Mouse (Mus musculus): ENCODE measurements around the gene Smarcc2.

The Smarcc2 gene

DNA sequence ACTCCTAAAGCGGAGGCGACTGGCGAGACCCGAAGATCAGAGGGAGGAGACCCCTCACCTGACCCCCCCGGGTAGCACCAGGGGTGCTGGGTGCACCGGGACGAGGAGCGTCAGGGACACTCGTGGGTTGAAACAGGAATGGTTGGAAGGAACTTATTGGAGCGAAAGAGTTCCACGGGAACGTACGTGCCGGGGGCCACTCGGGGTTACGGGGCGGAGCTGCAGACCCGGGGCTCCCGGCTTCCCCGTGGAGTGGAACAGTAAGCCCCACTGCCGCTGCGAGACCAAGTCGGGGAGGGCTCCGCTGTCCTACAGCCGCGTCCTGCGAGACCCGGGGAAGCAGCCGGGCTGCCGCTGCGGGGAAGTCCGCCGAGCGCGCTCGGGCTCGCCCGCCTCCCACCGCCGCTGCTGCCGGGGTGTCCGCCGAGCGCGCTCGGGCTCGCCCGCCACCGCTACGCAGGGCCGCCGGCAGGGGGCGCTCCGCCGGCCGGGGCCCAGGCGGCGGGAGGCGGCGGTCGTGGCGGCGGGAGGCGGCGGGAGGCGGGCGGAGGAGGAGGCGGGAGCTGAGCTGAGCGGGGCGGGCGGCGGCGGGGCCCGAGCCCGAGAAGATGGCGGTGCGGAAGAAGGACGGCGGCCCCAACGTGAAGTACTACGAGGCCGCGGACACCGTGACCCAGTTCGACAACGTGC, at the start of gene Smarcc2:
Gene Smarcc2, plus strand, starts transcription at position 530 of the 690 bp plus-strand sequence.
- peak; percentile 59 to 67 for DNase-seq (ENCODE audit: low spot score in 2 of 2)

DNA sequence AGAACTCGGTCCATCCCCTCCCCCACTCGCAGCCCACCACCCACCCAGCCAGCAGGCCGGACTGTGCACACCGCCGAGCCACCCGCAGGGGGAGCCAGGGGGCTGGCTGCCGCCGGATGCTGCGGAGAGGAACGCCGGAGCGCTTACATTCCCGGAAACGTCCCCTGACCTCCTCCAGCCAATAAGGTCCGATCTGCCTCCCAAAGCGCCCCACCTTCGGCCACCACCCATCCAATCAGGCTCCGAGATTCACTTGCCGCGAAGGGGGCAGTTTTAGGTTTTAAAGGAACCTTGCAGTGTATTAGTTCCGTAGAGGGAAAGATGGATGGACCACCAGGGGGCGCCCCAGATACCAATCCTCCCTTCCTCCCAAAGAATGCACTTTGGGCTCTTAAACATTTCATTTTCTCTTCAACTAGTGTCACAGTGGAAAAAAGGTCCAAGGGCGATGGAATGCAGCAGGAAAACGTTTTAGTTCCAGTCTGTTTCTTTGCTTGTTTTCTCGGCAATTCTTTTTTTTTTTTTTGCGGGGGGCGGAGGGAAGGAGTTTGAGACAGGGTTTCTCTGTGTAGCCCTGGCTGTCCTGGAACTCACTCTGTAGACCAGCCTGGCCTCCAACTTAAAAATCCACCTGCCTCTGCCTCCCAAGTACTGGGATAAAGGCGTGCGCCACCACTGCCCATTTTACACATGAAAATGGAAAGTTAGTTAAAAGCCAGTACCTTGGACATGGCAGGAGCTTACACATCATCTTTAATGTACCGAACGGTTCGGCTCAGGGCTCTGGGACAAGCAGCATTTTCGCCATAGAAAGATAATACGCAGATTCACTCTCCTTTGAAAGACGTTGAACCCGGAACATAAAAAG, 49.1 kb upstream of the Smarcc2 start:
- DNase-seq (ENCODE audit: low spot score in 2 of 2): peak; percentile 97 to 99

GRCm38 (mm10) chr10:128410560-128410845, 48.5 kb upstream of the Smarcc2 start:
- no peak for DNase-seq (ENCODE audit: low spot score in 2 of 2)

- peak; percentile 83 to 92 for DNase-seq (ENCODE audit: low spot score in 2 of 2)
These were observed 47.6 kb upstream of the Smarcc2 start, which contains the start of the genes Nabp2 and Rnf41 for GRCm38 (mm10) chr10:128411211-128412054. Gene Nabp2 (minus strand): TSS chr10:128411492. Gene Rnf41 (plus strand): TSS chr10:128411657.

GRCm38 (mm10) chr10:128412055-128412381, 47.0 kb upstream of the Smarcc2 start:
- DNase-seq (ENCODE audit: low spot score in 2 of 2): no peak

DNA sequence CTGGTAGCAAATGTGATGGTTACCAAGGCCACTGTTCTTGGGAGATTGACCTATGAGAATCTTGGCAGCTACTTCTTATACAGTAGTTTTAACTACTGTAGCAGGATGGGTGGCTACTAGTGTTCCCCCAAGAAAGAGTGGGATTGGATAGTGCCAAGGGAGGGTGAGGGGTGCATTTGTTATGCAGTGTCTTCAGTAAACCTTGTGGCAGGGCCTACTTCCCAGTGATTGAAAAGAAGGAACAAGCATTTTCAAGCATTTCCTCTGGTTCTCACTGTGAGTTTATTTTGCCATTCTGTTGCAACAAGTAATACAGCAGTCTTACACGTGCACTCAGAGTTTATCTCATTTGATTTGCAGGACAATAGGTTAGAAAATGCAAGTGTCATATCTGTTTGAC, 46.5 kb upstream of the Smarcc2 start:
- no peak for DNase-seq (ENCODE audit: low spot score in 2 of 2)

DNA sequence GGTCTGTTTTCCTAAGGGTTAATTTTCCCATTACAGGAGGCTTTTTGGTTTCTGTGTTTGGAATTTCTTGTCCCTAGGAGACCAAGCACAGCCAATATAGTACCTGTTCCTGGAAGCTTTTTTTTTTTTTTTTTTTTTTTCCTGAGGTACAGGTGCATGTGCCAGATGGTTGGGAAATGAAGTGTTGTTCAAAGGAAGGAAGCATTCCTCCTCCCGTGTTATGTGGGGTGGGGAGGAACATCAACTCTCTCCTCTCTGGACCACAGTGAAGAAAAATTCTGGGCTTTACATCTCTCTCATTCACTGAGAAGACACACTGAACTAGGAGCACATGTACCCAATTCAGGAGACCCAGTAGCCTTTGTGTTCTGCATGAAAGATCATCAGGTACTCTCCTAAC, 46.0 kb upstream of the Smarcc2 start:
- DNase-seq (ENCODE audit: low spot score in 2 of 2): no peak

GRCm38 (mm10) chr10:128414848-128415247, 44.2 kb upstream of the Smarcc2 start:
- DNase-seq (ENCODE audit: low spot score in 2 of 2): no peak

DNA sequence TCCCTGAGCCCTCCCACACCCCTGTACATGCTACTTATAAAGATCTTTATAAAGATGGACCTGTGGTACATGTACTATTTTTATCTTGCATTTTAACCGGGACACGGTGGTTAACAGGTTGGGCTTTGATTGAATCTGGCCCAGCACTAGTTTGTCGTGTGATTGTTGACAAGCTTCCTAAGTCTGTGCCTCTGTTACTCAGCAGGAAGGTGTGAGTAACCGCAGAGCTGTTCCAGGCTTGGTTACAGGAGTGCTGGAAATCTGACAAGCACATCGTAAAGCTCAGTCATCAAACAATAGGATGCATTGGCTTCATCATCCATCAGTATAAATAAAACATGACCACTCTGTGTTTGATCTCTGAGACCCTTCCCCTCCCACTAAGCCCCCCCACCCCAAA, 36.6 kb upstream of the Smarcc2 start:
- DNase-seq (ENCODE audit: low spot score in 2 of 2): no peak

DNA sequence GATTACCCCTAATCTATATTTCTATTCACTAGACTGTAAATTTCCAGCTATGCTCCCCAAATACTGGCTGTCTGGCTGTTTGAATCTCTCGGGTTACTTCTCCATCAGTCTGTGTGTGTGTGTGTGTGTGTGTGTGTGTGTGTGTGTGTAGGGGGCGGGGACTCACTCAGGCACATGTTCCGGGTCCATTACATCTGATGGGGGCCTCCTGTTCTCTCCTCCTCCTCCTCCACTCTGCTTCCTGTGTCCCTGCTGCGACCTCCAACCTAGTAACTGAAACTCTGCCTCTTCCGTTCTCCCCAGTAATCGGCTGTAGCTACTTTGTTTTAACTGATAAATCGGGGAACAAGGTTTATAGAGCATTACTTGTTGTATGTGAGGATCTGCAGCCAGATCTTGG, 34.4 kb upstream of the Smarcc2 start:
- DNase-seq (ENCODE audit: low spot score in 2 of 2): no peak

GRCm38 (mm10) chr10:128425260-128425659, 33.8 kb upstream of the Smarcc2 start:
- no peak for DNase-seq (ENCODE audit: low spot score in 2 of 2)

DNA sequence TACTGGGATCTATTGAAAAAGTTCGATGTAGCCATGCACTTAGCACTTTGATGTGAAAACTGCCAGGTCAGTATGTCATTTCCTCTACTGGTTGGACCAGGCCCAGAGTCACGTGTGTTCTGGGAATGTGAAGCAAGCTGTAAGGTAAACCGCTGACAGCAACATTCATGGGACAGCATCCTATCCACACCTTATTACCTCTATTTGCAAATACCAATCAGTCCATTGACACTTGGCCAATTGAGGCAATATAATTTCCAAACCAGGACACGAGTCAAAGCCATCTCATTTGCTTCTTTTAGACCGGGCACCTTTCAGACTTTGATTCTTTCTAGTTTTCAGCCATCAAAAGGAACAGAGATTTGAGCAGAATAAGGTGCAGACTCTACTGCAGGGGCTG, 30.0 kb upstream of the Smarcc2 start:
- DNase-seq (ENCODE audit: low spot score in 2 of 2): no peak

DNA sequence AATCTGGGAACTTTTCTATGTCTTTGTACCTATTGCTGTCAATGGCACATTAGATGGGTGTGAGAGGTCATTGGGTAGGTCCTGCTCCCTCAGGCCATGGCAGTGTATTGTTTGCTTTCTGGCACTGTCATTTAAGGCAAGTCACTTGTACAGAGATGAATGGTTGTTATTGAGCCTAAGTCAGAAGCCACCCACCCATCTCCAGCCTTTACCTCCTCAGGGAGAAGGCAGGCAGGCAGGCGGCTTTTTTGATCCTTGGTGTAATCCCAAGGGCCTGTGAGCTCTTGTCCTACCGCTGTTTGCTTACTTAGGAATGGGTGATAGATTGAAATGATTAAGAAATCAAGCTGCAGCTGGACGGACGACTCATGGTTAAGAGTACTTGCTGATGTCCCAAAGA, 29.6 kb upstream of the Smarcc2 start:
- DNase-seq (ENCODE audit: low spot score in 2 of 2): no peak

GRCm38 (mm10) chr10:128433417-128433816, 25.6 kb upstream of the Smarcc2 start:
- no peak for DNase-seq (ENCODE audit: low spot score in 2 of 2)

- DNase-seq (ENCODE audit: low spot score in 2 of 2): no peak
These were observed 24.4 kb upstream of the Smarcc2 start for GRCm38 (mm10) chr10:128434681-128435080.

DNA sequence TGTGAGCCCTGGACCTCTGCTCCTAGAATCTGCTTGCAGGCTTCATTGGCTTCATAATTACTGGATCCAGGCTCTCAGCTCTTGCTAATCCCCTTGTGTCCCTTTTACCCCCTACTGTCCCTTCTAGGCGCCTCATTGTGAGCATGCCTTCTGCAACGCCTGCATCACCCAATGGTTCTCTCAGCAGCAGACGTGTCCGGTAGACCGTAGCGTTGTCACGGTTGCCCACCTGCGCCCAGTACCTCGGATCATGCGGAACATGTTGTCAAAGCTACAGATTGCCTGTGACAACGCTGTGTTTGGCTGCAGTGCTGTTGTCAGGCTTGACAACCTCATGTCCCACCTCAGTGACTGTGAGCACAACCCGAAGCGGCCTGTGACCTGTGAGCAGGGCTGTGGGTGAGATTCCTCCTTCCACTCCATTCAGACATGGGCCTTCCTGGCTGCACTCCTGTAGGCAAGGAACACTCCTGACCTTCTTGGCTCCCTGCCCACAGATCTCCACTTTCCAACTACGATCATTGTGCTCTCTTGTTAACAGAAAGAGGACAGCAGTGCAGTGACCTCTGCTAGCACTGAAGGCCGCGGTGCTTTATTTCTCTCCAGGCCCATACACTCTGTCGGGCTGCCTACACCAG, 23.7 kb upstream of the Smarcc2 start:
- no peak for DNase-seq (ENCODE audit: low spot score in 2 of 2)

DNA sequence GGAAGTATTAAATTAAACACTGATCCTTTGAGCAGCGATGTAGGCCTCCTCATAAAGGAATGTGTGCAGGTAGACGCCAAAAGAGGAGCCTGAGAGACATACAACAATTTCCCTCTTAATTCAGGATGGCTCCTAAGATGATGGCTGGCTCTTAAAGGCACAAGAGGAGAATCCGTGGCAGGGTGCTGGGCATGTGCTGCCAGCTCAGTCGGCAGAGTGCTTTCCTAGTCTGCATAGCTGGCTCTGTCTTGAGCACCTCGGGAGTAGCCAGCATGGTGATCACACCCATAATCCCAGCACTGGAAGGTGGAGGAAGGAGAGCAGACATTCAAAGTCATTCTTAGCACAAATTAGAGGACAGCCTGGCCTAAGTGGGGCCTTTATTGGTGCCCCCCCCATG, 23.2 kb upstream of the Smarcc2 start:
- no peak for DNase-seq (ENCODE audit: low spot score in 2 of 2)

- no peak for DNase-seq (ENCODE audit: low spot score in 2 of 2)
These were observed 22.7 kb upstream of the Smarcc2 start for GRCm38 (mm10) chr10:128436376-128436775.

- no peak for DNase-seq (ENCODE audit: low spot score in 2 of 2)
These were observed 20.3 kb upstream of the Smarcc2 start for GRCm38 (mm10) chr10:128438675-128439279.

GRCm38 (mm10) chr10:128440407-128440806, 18.6 kb upstream of the Smarcc2 start:
- DNase-seq (ENCODE audit: low spot score in 2 of 2): no peak

- no peak for DNase-seq (ENCODE audit: low spot score in 2 of 2)
These were observed 17.5 kb upstream of the Smarcc2 start for GRCm38 (mm10) chr10:128441324-128442119.
